Mouse (Mus musculus) neural tube, postnatal 0 days (tissue): Measurements from ENCODE around the gene Ptgdr2. TPM values are rescaled to one million over a fixed set of nuclear protein-coding genes. Genes with fewer than 3 reads are reported as not detected.

Experiments
- polyA plus RNA-seq: library from polyadenylated mRNA; unstranded; fragments of >200 nt; fragmentation: Nextera tagmentation; extraction: Ambion mirVana; gene quantifications from 2 replicates; pipeline ENCODE4 v1.2.1, GENCODE M21; 2015

Gene Ptgdr2
- polyA plus RNA-seq: 0.11 and 0.18 TPM in 2 replicates

GRCm38 (mm10) chr19:10937110-10937563 is at the start of gene Ptgdr2:
Gene Ptgdr2, plus strand, starts transcription at chr19:10937160.

GRCm38 (mm10) chr19:10895016-10895528 is 41.9 kb upstream of the Ptgdr2 start, which contains the start of gene Prpf19:
Gene Prpf19, plus strand, starts transcription at chr19:10895231.

GRCm38 (mm10) chr19:10920532-10920931 is 16.4 kb upstream of the Ptgdr2 start, which contains the start of gene Zp1:
Gene Zp1, minus strand, starts transcription at chr19:10920632.

GRCm38 (mm10) chr19:10949112-10949511 is 12.2 kb downstream of the Ptgdr2 start, which contains the start of gene Ccdc86:
Gene Ccdc86, minus strand, starts transcription at chr19:10949266.

GRCm38 (mm10) chr19:10974238-10974865 is 37.4 kb downstream of the Ptgdr2 start, which contains the start of gene Ms4a10:
Gene Ms4a10, minus strand, starts transcription at chr19:10974670.

Other genes starting within 250 kb of the Ptgdr2 start
- gene Vps37c, start 248.4 kb upstream of the Ptgdr2 start, polyA plus RNA-seq: 21.6 and 22.4 TPM in 2 replicates
- gene Cd5, start 198.2 kb upstream of the Ptgdr2 start, polyA plus RNA-seq: 0.18 and 0.21 TPM in 2 replicates
- gene Cd6, start 107.1 kb upstream of the Ptgdr2 start, polyA plus RNA-seq: 0.19 TPM in 1 of 2 replicates, not detected in the other
- 0.49 and 0.53 TPM in 2 replicates for gene Slc15a3, start 97.4 kb upstream of the Ptgdr2 start, polyA plus RNA-seq
- gene Tmem132a, start 67.2 kb upstream of the Ptgdr2 start, polyA plus RNA-seq: 97.6 and 125 TPM in 2 replicates
- gene Tmem109, start 55.2 kb upstream of the Ptgdr2 start, polyA plus RNA-seq: 44.0 and 44.3 TPM in 2 replicates
- 37.5 and 53.7 TPM in 2 replicates for gene Prpf19, start 41.9 kb upstream of the Ptgdr2 start, polyA plus RNA-seq
- 0.31 and 0.43 TPM in 2 replicates for gene Zp1, start 16.5 kb upstream of the Ptgdr2 start, polyA plus RNA-seq
- gene Ccdc86, start 12.1 kb downstream of the Ptgdr2 start, polyA plus RNA-seq: 12.8 and 13.1 TPM in 2 replicates
- not detected in 2 replicates for gene Ms4a10, start 37.5 kb downstream of the Ptgdr2 start, polyA plus RNA-seq
- not detected in 2 replicates for gene Ms4a15, start 56.1 kb downstream of the Ptgdr2 start, polyA plus RNA-seq
- gene Ms4a18, start 80.9 kb downstream of the Ptgdr2 start, polyA plus RNA-seq: not detected in 2 replicates
- not detected in 2 replicates for gene Ms4a8a, start 143.9 kb downstream of the Ptgdr2 start, polyA plus RNA-seq
- not detected in 2 replicates for gene 1700017D01Rik, start 193.7 kb downstream of the Ptgdr2 start, polyA plus RNA-seq
- gene 1700025F22Rik, start 228.2 kb downstream of the Ptgdr2 start, polyA plus RNA-seq: not detected in 2 replicates